Mouse (Mus musculus) E14TG2a.4 (cell line): ENCODE measurements around the gene Ppa1.

Experiments
- CTCF ChIP-seq: conservative IDR thresholded peaks from 2 replicates; pipeline ENCODE4 v1.5.1; 2014; ENCODE audit warnings: low read length
- NANOG ChIP-seq: IDR thresholded peaks from 2 replicates; pipeline ENCODE4 v1.6.1; 2014; ENCODE audit warnings: borderline replicate concordance, low read length, mixed read lengths
- POU5F1 ChIP-seq: IDR thresholded peaks from 2 replicates; pipeline ENCODE4 v1.6.1; 2014; ENCODE audit warnings: low read length, borderline replicate concordance

GRCm38 (mm10) chr10:61646557-61646956 is 1.8 kb upstream of the Ppa1 start:
- TF ChIP-seq CTCF = no peak
- no peak for TF ChIP-seq POU5F1
- TF ChIP-seq NANOG = no peak
